Mouse (Mus musculus) embryonic fibroblast, embryonic 13.5 days (primary cell): Measurements from ENCODE around the gene Ctnnbl1. TPM values are rescaled to one million over a fixed set of nuclear protein-coding genes. Genes with fewer than 3 reads are reported as not detected.

ENCODE experiments used
- H3K27ac ChIP-seq: 2 replicates; pipeline ENCODE4 v1.5.1; 2012; ENCODE audit warnings: low read length, control low read depth, inconsistent platforms; ENCODE audit not compliant: insufficient read depth
- H3K4me1 ChIP-seq: 2 replicates; pipeline ENCODE4 v1.6.1; 2011; ENCODE audit warnings: low read length; ENCODE audit not compliant: control insufficient read depth, insufficient read depth
- H3K4me3 ChIP-seq: 2 replicates; pipeline ENCODE4 v1.5.1; 2011; ENCODE audit warnings: mild to moderate bottlenecking, control low read depth, low read length; ENCODE audit not compliant: insufficient read depth
- CTCF ChIP-seq: IDR thresholded peaks from 2 replicates; pipeline ENCODE4 v1.5.1; 2011; ENCODE audit warnings: mild to moderate bottlenecking, control low read depth, low read length, moderate library complexity, borderline replicate concordance; ENCODE audit not compliant: insufficient read depth
- POLR2A ChIP-seq: IDR thresholded peaks from 2 replicates; pipeline ENCODE4 v1.6.1; 2011; ENCODE audit warnings: low read depth, mild to moderate bottlenecking, control low read depth, low read length, moderate library complexity
- polyA plus RNA-seq: library from polyadenylated mRNA; stranded (reverse); fragments of >200 nt; gene quantifications from 2 replicates; pipeline ENCODE4 v1.2.4, GENCODE M21; 2011; ENCODE audit warnings: low read depth; ENCODE audit not compliant: missing spikeins, insufficient read length

Gene Ctnnbl1
- polyA plus RNA-seq, 1 experiment = 17.5 TPM

- Histone ChIP-seq H3K4me3 (no peak overlapping the region), H3K4me1 (no peaks in the 10 kb centered on the region), H3K27ac (no peak overlapping the region)
- TF ChIP-seq POLR2A (no peak), CTCF (no peak)
These were observed 121.1 kb downstream of the Ctnnbl1 start for GRCm38 (mm10) chr2:157858317-157858716.

DNA sequence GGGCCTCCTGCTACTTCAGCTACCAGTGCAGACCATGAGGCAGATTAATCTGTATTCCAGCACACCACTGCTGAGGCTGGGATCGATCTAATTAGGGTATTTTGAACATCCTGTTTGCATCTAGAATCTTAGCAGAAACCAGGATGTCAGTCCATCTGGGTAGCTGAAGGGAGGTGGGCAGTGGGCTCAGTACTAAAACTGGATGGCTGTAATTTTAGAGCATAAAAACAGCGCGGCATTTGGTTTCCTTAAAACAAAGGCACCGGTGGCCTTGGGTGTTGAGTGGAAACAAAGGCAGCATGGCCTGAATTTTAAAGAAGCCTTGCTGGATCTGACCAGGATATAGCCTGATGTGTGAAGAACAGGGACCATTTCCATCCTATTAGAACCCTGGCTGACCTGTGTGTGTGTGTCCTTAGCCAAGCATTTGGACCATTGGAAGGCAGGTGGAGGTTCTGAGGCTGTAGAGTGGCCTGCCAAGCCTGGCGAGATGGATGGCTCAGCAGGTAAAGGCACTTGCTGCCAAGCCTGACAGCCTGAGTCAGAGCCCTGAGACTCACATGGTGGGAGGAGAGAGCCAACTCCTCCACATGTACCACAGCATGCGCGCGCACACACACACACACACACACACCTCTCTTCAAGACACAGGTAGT, 122.0 kb downstream of the Ctnnbl1 start:
- TF ChIP-seq CTCF (no peak), POLR2A (no peak)
- H3K4me1 ChIP-seq = no peaks in the 10 kb centered on the region
- H3K4me3 ChIP-seq = no peak overlapping the region
- H3K27ac ChIP-seq = no peak overlapping the region

DNA sequence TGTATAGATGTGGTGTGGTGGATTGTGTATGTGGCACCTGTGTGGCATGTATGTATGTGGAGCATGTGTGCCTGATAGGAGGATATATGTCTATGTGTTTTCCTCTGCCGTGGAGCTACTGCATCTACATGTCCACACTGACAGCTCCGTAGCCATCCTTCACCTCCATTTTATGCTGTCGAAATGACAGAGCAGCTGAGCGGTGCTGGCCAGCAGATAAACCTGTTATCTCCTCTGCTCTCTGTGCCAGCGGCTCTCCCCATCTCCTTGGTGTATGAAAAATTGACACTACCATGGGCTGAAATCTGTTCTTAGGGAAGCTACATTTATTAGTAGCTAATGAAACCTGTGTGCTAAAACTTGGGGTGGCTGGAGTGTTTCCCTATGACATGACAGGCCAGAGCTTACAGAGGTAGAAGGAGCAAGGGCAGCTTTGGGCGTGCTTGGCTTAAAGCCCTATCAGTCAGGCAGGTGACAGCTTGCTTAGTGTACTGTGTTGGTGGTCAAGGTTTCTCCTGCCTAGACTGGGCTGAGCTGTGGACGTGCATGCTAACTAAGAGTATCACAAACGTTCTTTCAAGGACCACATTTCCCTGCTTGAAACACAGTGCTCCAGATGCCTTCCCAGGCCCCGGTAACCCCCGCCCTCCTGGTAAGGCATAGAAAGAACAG, 124.2 kb downstream of the Ctnnbl1 start:
- Histone ChIP-seq H3K4me1 (no peaks in the 10 kb centered on the region), H3K4me3 (no peak overlapping the region), H3K27ac (no peak overlapping the region)
- TF ChIP-seq POLR2A = no peak
- TF ChIP-seq CTCF = no peak

GRCm38 (mm10) chr2:157862306-157862705, 125.1 kb downstream of the Ctnnbl1 start:
- H3K27ac ChIP-seq = no peak overlapping the region
- H3K4me3 ChIP-seq = no peak overlapping the region
- H3K4me1 ChIP-seq = no peaks in the 10 kb centered on the region
- TF ChIP-seq CTCF (no peak), POLR2A (no peak)

GRCm38 (mm10) chr2:157867126-157867525, 129.9 kb downstream of the Ctnnbl1 start:
- H3K4me1 ChIP-seq = no peaks in the 10 kb centered on the region
- H3K27ac ChIP-seq = no peak overlapping the region
- TF ChIP-seq POLR2A (no peak), CTCF (no peak)
- H3K4me3 ChIP-seq = no peak overlapping the region

DNA sequence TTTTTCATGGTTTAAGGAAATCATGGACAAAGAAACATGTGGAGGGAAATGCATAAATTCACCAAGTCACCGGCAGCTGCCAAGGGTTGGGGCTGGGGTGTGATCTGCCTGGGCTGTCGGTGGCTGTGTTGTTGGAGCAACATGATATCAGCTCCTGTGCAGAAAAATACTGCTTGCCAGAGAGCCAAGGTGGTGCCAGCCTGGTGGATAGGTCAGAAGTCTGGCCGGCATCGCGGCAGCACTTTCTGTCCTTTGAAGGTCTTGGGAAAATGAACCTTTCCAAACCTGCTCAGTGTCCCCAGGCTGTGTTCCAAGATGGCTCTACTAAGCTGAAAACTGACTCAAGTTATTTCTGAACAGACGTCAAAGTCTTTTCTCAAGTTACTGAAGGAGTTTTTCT, 133.0 kb downstream of the Ctnnbl1 start:
- no peak for TF ChIP-seq CTCF
- no peak for TF ChIP-seq POLR2A
- H3K4me1 ChIP-seq = no peaks in the 10 kb centered on the region
- no peak overlapping the region for H3K4me3 ChIP-seq
- no peak overlapping the region for H3K27ac ChIP-seq

DNA sequence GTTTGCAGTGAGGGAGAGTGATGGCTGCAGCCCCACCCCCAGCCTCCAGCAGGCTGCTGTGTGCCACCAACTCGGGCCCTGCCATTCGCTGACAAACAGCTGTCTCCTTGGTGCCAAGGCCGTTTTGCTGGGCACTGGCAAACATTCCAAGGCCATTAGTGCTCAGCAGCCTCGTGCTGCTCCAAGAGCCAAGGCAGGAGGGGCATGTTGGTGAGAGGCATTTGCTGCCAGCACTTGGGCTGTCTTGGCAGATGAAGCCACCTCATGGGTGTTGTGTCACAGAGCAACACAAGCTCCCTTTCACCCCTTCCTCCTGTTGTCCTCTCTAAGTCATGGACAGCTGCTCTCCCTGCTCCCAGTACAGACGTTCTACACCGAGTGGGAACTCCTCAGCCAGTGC, 136.0 kb downstream of the Ctnnbl1 start:
- Histone ChIP-seq H3K27ac (no peak overlapping the region), H3K4me1 (no peaks in the 10 kb centered on the region), H3K4me3 (no peak overlapping the region)
- TF ChIP-seq CTCF (no peak), POLR2A (no peak)

DNA sequence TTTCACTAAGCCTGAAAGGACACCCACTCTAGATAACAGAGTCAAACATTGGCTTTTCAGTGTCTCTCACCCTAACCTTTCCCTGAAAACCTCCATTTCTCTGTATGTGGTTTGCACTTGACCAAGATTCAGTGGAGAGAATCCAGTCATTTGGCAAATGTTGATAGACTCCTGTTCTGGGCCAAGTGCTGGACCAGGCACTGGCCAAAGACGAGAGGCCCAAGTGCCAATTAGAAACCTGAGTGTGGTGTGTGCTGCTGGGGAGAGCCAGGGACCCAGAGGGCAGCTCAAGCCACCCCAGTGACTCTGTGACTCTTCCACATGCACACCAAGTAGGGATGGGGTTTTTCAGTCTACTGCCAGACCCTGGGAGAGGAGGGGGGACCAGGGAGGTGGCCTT, 136.5 kb downstream of the Ctnnbl1 start:
- TF ChIP-seq POLR2A (no peak), CTCF (no peak)
- no peak overlapping the region for H3K4me3 ChIP-seq
- no peaks in the 10 kb centered on the region for H3K4me1 ChIP-seq
- no peak overlapping the region for H3K27ac ChIP-seq

GRCm38 (mm10) chr2:157875111-157875510, 137.9 kb downstream of the Ctnnbl1 start:
- Histone ChIP-seq H3K27ac (no peak overlapping the region), H3K4me3 (no peak overlapping the region), H3K4me1 (no peaks in the 10 kb centered on the region)
- TF ChIP-seq CTCF (no peak), POLR2A (no peak)

- TF ChIP-seq POLR2A (no peak), CTCF (no peak)
- Histone ChIP-seq H3K27ac (no peak overlapping the region), H3K4me1 (no peaks in the 10 kb centered on the region), H3K4me3 (no peak overlapping the region)
These were observed 140.2 kb downstream of the Ctnnbl1 start for GRCm38 (mm10) chr2:157877394-157877793.
